Mouse (Mus musculus): ENCODE results near the gene Cryzl2. TPM values are rescaled to one million over a fixed set of nuclear protein-coding genes. Genes with fewer than 3 reads are reported as not detected.

The Cryzl2 gene
- polyA plus RNA-seq, 1 experiment from 2014 or later: 6.4 TPM

Other genes starting within 250 kb of the Cryzl2 start
- 6.8 and 7.4 TPM in 2 replicates for gene Rasal2, start 46.0 kb upstream of the Cryzl2 start, polyA plus RNA-seq (2015; fragmentation: Nextera tagmentation; extraction: Ambion mirVana)
- gene Sec16b, start 48.2 kb downstream of the Cryzl2 start, polyA plus RNA-seq (2015; fragmentation: Nextera tagmentation; extraction: Ambion mirVana): 2.9 and 3.4 TPM in 2 replicates

All from limb, embryonic 13.5 days (tissue).